Mouse (Mus musculus): Measurements from ENCODE around the gene Acvr2b. TPM values are rescaled to one million over a fixed set of nuclear protein-coding genes. Genes with fewer than 3 reads are reported as not detected.

Gene Acvr2b
- polyA plus RNA-seq, 1 experiment: 1.3 TPM

DNA sequence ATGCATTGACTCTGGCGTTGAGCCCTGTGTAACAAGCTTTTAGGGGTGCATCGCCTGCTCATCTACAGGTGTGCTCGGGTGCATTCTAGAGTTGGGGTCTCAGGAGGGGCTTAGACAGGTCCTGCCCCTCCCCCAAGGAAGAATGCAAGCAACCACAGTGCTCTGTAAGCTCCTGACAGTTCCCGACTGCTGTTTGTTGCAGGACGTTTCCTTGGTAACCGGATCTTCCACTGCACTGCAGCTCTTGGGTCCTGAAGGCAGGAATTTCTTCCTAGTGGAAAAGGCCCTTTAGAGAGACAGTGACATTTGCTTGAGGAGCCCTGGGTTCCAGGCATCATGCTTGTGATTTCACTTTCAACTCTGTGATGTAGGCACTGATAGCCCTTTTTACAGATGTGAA is 19.3 kb upstream of the Acvr2b start:
- no peak for DNase-seq (ENCODE audit: low read depth in 1 of 2, low spot score in 2 of 2)
- no peaks in the 10 kb centered on the region for H3K27me3 ChIP-seq (ENCODE audit: control insufficient read depth, insufficient read depth, low read length)
- no peak overlapping the region for H3K27ac ChIP-seq (ENCODE audit: insufficient read depth, low read length)
- H3K4me1 ChIP-seq (ENCODE audit: control insufficient read depth, insufficient read depth, insufficient read length): no peaks in the 10 kb centered on the region
- 80% methylated on average over 6 of the region's 6 CpGs for WGBS
- no peak overlapping the region for H3K4me3 ChIP-seq (ENCODE audit: extremely low read depth, insufficient read depth, insufficient read length)
- TF ChIP-seq POLR2A (IDR thresholded peaks at IDR 0.05; ENCODE audit: low read depth, low read length) (no peak), CTCF (IDR thresholded peaks at IDR 0.05; ENCODE audit: extremely low read depth, insufficient read depth, insufficient read length, insufficient replicate concordance) (no peak)
- H3K36me3 ChIP-seq (ENCODE audit: control insufficient read depth, insufficient read depth, low read length): no peaks in the 10 kb centered on the region

- DNase-seq (ENCODE audit: low read depth in 1 of 2, low spot score in 2 of 2): no peak
- H3K27me3 ChIP-seq (ENCODE audit: control insufficient read depth, insufficient read depth, low read length): no peaks in the 10 kb centered on the region
- H3K4me3 ChIP-seq (ENCODE audit: extremely low read depth, insufficient read depth, insufficient read length): no peak overlapping the region
- 58% methylated on average over 5 of the region's 5 CpGs for WGBS
- no peaks in the 10 kb centered on the region for H3K4me1 ChIP-seq (ENCODE audit: control insufficient read depth, insufficient read depth, insufficient read length)
- H3K36me3 ChIP-seq (ENCODE audit: control insufficient read depth, insufficient read depth, low read length): no peaks in the 10 kb centered on the region
- no peak overlapping the region for H3K27ac ChIP-seq (ENCODE audit: insufficient read depth, low read length)
- TF ChIP-seq CTCF (IDR thresholded peaks at IDR 0.05; ENCODE audit: extremely low read depth, insufficient read depth, insufficient read length, insufficient replicate concordance): no peak
- no peak for TF ChIP-seq POLR2A (IDR thresholded peaks at IDR 0.05; ENCODE audit: low read depth, low read length)
Measured at GRCm38 (mm10) chr9:119388956-119389355, 13.0 kb upstream of the Acvr2b start.

DNA sequence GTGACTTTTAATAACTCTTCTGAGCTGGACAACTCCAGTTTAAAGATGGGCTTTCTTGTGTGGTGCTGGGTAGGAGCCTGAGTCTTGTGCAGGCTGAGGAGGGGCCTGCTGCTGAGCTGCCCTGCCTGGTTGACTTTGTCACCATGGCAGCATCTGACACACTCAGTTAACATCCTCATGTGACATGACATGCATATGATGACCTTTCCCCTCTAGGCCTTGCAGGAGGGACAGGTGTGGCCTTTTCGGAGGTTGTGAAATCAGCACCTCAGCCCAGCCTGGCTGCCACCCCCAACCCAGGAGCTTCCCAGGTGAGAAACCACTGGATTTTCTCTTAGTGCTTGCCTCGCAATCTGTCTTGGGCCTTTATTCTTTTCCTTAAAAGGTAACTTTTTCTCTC is 11.7 kb upstream of the Acvr2b start:
- no peak for DNase-seq (ENCODE audit: low read depth in 1 of 2, low spot score in 2 of 2)
- H3K36me3 ChIP-seq (ENCODE audit: control insufficient read depth, insufficient read depth, low read length): no peaks in the 10 kb centered on the region
- no peak for TF ChIP-seq CTCF (IDR thresholded peaks at IDR 0.05; ENCODE audit: extremely low read depth, insufficient read depth, insufficient read length, insufficient replicate concordance)
- TF ChIP-seq POLR2A (IDR thresholded peaks at IDR 0.05; ENCODE audit: low read depth, low read length): no peak
- 91% methylated on average over 2 of the region's 2 CpGs for WGBS
- no peaks in the 10 kb centered on the region for H3K27me3 ChIP-seq (ENCODE audit: control insufficient read depth, insufficient read depth, low read length)
- H3K4me3 ChIP-seq (ENCODE audit: extremely low read depth, insufficient read depth, insufficient read length): no peak overlapping the region
- no peak overlapping the region for H3K27ac ChIP-seq (ENCODE audit: insufficient read depth, low read length)
- no peaks in the 10 kb centered on the region for H3K4me1 ChIP-seq (ENCODE audit: control insufficient read depth, insufficient read depth, insufficient read length)

- 92% methylated on average over 1 of the region's 1 CpGs for WGBS
- no peaks in the 10 kb centered on the region for H3K4me1 ChIP-seq (ENCODE audit: control insufficient read depth, insufficient read depth, insufficient read length)
- H3K4me3 ChIP-seq (ENCODE audit: extremely low read depth, insufficient read depth, insufficient read length): no peak overlapping the region
- no peak overlapping the region for H3K27ac ChIP-seq (ENCODE audit: insufficient read depth, low read length)
- no peaks in the 10 kb centered on the region for H3K36me3 ChIP-seq (ENCODE audit: control insufficient read depth, insufficient read depth, low read length)
- H3K27me3 ChIP-seq (ENCODE audit: control insufficient read depth, insufficient read depth, low read length): no peaks in the 10 kb centered on the region
- DNase-seq (ENCODE audit: low read depth in 1 of 2, low spot score in 2 of 2): no peak
- TF ChIP-seq CTCF (IDR thresholded peaks at IDR 0.05; ENCODE audit: extremely low read depth, insufficient read depth, insufficient read length, insufficient replicate concordance) (no peak), POLR2A (IDR thresholded peaks at IDR 0.05; ENCODE audit: low read depth, low read length) (no peak)
Measured at GRCm38 (mm10) chr9:119394808-119395207, 7.1 kb upstream of the Acvr2b start.

- H3K36me3 ChIP-seq (ENCODE audit: control insufficient read depth, insufficient read depth, low read length): no peaks in the 10 kb centered on the region
- H3K27ac ChIP-seq (ENCODE audit: insufficient read depth, low read length): no peak overlapping the region
- peaks cover 6% of the 10 kb centered on the region for H3K4me1 ChIP-seq (ENCODE audit: control insufficient read depth, insufficient read depth, insufficient read length)
- peaks cover 13% of the 10 kb centered on the region for H3K27me3 ChIP-seq (ENCODE audit: control insufficient read depth, insufficient read depth, low read length)
- 2% methylated on average over 7 of the region's 7 CpGs for WGBS
- TF ChIP-seq CTCF (IDR thresholded peaks at IDR 0.05; ENCODE audit: extremely low read depth, insufficient read depth, insufficient read length, insufficient replicate concordance) (no peak), POLR2A (IDR thresholded peaks at IDR 0.05; ENCODE audit: low read depth, low read length) (no peak)
- H3K4me3 ChIP-seq (ENCODE audit: extremely low read depth, insufficient read depth, insufficient read length): peak overlapping the region; percentile 44
- DNase-seq (ENCODE audit: low read depth in 1 of 2, low spot score in 2 of 2): no peak
Measured at GRCm38 (mm10) chr9:119401351-119401750, 567 bp upstream of the Acvr2b start.

- TF ChIP-seq CTCF (IDR thresholded peaks at IDR 0.05; ENCODE audit: extremely low read depth, insufficient read depth, insufficient read length, insufficient replicate concordance) (no peak), POLR2A (IDR thresholded peaks at IDR 0.05; ENCODE audit: low read depth, low read length) (no peak)
- DNase-seq (ENCODE audit: low read depth in 1 of 2, low spot score in 2 of 2): no peak
- no peaks in the 10 kb centered on the region for H3K36me3 ChIP-seq (ENCODE audit: control insufficient read depth, insufficient read depth, low read length)
- under 1% methylated on average over 126 of the region's 127 CpGs for WGBS
- H3K4me1 ChIP-seq (ENCODE audit: control insufficient read depth, insufficient read depth, insufficient read length): peaks cover 6% of the 10 kb centered on the region
- H3K27ac ChIP-seq (ENCODE audit: insufficient read depth, low read length): peak overlapping the region; percentile 35; the same call in 1 of the 2 replicates
- H3K4me3 ChIP-seq (ENCODE audit: extremely low read depth, insufficient read depth, insufficient read length): peak overlapping the region; percentile 44
- peaks cover 13% of the 10 kb centered on the region for H3K27me3 ChIP-seq (ENCODE audit: control insufficient read depth, insufficient read depth, low read length)
Measured at GRCm38 (mm10) chr9:119402253-119403235, 626 bp downstream of the Acvr2b start.

- no peak overlapping the region for H3K27ac ChIP-seq (ENCODE audit: insufficient read depth, low read length)
- peaks cover 13% of the 10 kb centered on the region for H3K27me3 ChIP-seq (ENCODE audit: control insufficient read depth, insufficient read depth, low read length)
- H3K4me1 ChIP-seq (ENCODE audit: control insufficient read depth, insufficient read depth, insufficient read length): peaks cover 6% of the 10 kb centered on the region
- no peak for DNase-seq (ENCODE audit: low read depth in 1 of 2, low spot score in 2 of 2)
- peak overlapping the region; percentile 44; the same call in 1 of the 2 replicates for H3K4me3 ChIP-seq (ENCODE audit: extremely low read depth, insufficient read depth, insufficient read length)
- 2% methylated on average over 26 of the region's 26 CpGs for WGBS
- TF ChIP-seq POLR2A (IDR thresholded peaks at IDR 0.05; ENCODE audit: low read depth, low read length) (no peak), CTCF (IDR thresholded peaks at IDR 0.05; ENCODE audit: extremely low read depth, insufficient read depth, insufficient read length, insufficient replicate concordance) (no peak)
- no peaks in the 10 kb centered on the region for H3K36me3 ChIP-seq (ENCODE audit: control insufficient read depth, insufficient read depth, low read length)
Measured at GRCm38 (mm10) chr9:119403236-119403641, 1.3 kb downstream of the Acvr2b start.

Measured in spleen, adult 2 months (tissue).